Mouse (Mus musculus) bone marrow, adult 2 months (tissue): ENCODE measurements around the gene Gm1113.

Experiments
- CTCF ChIP-seq: fragments of 200-500 bp; IDR thresholded peaks from 2 replicates; pipeline ENCODE4 v1.5.1; 2011; ENCODE audit warnings: low read length, control low read depth; ENCODE audit not compliant: control insufficient read depth, insufficient read depth
- POLR2A ChIP-seq: fragments of 200-500 bp; IDR thresholded peaks from 2 replicates; pipeline ENCODE4 v1.6.1; 2011; ENCODE audit warnings: low read depth, mild to moderate bottlenecking, control low read depth, low read length, borderline replicate concordance; ENCODE audit not compliant: control insufficient read depth

GRCm38 (mm10) chr9:35513900-35514299 is 4.2 kb downstream of the Gm1113 start:
- TF ChIP-seq POLR2A (no peak), CTCF (no peak)
